Mouse (Mus musculus): ENCODE results near the gene Slc16a11.
"Not testable (repeated sequence)": the region's sequence is repeated elsewhere in the genome, so short reads cannot be mapped to it uniquely, and the experiment has no call there.

Slc16a11 gene

GRCm38 (mm10) chr11:70212423-70212822, at the start of gene Slc16a11:
Gene Slc16a11, plus strand, starts transcription at chr11:70212752.
- no peak for DNase-seq (ENCODE audit: low spot score)

- DNase-seq (ENCODE audit: low spot score) = no peak
Measured at GRCm38 (mm10) chr11:70165972-70166921, 46.3 kb upstream of the Slc16a11 start.

DNA sequence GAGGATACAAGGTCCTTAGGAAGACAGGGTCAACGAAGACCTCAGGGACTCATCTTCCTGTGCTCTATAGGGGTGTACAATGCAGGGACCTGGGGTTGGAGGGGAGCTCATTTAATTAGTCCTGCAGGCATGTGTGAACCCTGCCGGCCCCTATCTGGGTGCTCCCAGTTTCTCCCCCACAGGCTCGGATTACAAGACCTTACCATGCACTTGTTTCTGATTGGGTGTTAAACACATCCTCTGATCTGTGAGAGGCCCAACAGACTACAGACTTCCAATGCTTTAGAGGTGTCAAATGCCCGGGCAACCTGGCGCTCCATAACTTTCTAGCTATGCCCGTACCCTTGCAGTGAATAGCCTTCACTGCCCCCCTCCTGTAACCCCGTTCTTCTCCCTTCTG, 44.4 kb upstream of the Slc16a11 start:
- DNase-seq (ENCODE audit: low spot score) = no peak

- not testable (repeated sequence) for DNase-seq (ENCODE audit: low spot score)
Measured at GRCm38 (mm10) chr11:70169471-70169870, 43.1 kb upstream of the Slc16a11 start.

DNA sequence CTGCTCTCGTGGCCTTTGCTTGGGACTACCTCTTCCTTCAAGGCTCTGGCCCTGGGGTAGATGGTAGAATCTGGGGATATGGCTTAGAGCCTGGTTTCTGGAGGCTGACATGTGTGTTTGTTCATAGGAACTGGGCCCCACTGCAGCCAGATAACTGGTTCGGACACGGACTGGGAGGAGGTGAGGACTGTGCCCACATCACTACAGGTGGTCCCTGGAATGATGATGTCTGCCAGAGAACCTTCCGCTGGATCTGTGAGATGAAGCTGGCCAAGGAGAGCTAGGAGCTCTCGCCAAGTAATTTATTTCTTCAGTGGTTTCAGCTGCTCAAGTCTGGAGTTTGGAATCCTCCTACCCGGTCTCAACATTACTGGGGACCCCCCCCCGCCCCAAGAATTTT, 42.3 kb upstream of the Slc16a11 start:
- DNase-seq (ENCODE audit: low spot score) = no peak

GRCm38 (mm10) chr11:70171181-70171580, 41.4 kb upstream of the Slc16a11 start:
- DNase-seq (ENCODE audit: low spot score) = no peak

GRCm38 (mm10) chr11:70171847-70172246, 40.7 kb upstream of the Slc16a11 start:
- no peak for DNase-seq (ENCODE audit: low spot score)

DNA sequence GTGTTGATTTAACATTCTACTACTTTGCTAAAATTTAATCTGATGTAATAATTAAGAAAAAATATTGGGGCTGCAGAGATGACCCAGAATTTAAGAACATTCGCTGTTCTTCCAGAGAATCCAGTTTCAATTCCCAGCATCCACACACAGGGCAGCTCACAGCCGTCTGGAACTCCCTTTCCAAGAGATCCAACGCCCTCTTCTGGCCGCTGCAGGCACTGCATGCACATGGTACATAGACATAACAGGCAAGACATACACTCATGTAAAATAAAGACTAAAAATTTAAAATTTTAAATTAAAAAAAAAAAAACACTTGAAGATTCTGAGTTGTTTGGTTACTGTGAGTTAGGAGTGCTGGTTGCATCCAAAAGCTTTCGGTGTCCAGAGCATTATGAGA, 40.3 kb upstream of the Slc16a11 start:
- DNase-seq (ENCODE audit: low spot score) = peak; percentile 69

GRCm38 (mm10) chr11:70174491-70174890, 38.1 kb upstream of the Slc16a11 start:
- DNase-seq (ENCODE audit: low spot score) = no peak

- peak; percentile 64 for DNase-seq (ENCODE audit: low spot score)
Measured at GRCm38 (mm10) chr11:70177647-70178046, 34.9 kb upstream of the Slc16a11 start.

- peak; percentile 29 for DNase-seq (ENCODE audit: low spot score)
Measured at GRCm38 (mm10) chr11:70178311-70178710, 34.2 kb upstream of the Slc16a11 start.

- peak; percentile 37 for DNase-seq (ENCODE audit: low spot score)
Measured at GRCm38 (mm10) chr11:70178756-70179155, 33.8 kb upstream of the Slc16a11 start.

DNA sequence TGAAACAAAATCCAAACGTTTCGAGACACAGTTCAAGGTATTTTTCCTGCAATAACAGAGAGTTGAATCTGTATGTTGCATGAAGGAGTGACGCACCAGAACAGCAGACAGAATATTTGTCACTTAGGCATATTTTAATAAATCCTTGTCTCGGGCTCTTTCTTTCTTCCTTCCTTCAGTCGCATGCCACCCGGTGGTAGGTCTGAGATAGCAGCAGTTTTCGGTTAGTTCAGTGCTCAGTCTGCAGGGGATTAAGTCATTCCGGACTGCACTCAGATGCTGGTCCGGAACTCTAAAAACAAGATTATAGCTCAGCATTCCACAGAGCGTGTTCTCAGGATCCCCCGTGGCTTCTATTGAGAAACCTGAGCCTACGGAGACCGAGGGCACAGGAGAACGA, 33.2 kb upstream of the Slc16a11 start:
- peak; percentile 57 for DNase-seq (ENCODE audit: low spot score)

- DNase-seq (ENCODE audit: low spot score) = no peak
Measured at GRCm38 (mm10) chr11:70180496-70180895, 32.1 kb upstream of the Slc16a11 start.

DNA sequence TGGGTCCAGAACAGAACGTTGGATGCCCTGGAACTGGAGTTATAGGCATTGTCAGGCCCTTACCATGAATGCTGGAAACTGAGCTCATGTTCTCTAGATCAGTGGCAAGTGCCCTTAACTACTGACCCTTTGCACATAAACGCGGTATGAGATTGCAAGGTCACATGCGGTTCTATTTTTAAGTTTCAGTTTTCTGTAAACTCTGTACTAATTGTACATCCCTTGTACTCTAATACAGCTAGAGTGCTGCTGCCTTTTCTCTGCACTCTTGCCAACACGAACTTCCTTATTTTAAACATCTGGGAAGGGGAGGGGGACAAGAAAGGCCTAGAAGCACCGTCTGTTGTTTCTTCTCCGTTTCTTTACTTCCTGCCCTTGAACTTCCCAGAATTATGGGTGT, 27.4 kb upstream of the Slc16a11 start:
- no peak for DNase-seq (ENCODE audit: low spot score)

DNA sequence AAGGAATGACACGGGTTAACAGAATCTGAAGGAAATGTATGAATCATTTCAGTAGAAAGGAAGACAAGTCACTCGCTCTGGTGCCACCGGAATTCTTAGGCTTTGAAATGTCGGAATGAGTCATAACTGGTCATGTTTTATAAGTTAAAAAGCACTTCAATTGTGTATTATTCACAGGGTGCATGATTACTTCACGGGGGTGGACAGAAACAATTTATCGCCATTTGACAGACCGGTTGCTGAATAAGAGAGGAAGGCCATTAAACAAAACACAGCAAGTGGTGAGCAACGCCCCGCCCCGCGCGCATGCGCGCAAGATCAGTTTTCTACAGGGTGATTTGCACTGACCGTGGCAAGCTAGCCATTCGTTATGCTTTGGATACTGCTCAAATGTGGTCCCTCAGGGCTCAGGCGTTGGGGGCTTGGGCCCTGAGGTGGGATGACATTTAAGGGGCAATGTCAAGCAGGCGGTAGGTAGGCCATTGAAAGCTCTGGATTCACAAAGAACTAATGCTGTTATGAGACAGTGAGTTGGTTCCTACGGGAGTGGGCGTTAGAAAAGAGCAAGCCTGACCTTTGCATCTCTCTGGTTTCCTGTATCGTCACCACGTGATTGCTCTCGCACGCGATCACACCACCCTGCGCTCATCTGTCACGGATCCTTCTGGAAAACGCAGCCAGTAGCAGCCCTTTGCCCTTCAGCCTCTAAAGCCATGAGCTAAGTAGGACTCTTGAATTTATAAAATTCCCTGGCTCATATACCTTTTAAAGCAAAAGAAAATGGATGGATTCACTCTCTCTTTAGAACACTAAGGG, 23.0 kb upstream of the Slc16a11 start:
- DNase-seq (ENCODE audit: low spot score) = no peak

- DNase-seq (ENCODE audit: low spot score) = no peak
Measured at GRCm38 (mm10) chr11:70191188-70191587, 21.4 kb upstream of the Slc16a11 start.

GRCm38 (mm10) chr11:70192157-70192556, 20.4 kb upstream of the Slc16a11 start:
- DNase-seq (ENCODE audit: low spot score) = no peak

DNA sequence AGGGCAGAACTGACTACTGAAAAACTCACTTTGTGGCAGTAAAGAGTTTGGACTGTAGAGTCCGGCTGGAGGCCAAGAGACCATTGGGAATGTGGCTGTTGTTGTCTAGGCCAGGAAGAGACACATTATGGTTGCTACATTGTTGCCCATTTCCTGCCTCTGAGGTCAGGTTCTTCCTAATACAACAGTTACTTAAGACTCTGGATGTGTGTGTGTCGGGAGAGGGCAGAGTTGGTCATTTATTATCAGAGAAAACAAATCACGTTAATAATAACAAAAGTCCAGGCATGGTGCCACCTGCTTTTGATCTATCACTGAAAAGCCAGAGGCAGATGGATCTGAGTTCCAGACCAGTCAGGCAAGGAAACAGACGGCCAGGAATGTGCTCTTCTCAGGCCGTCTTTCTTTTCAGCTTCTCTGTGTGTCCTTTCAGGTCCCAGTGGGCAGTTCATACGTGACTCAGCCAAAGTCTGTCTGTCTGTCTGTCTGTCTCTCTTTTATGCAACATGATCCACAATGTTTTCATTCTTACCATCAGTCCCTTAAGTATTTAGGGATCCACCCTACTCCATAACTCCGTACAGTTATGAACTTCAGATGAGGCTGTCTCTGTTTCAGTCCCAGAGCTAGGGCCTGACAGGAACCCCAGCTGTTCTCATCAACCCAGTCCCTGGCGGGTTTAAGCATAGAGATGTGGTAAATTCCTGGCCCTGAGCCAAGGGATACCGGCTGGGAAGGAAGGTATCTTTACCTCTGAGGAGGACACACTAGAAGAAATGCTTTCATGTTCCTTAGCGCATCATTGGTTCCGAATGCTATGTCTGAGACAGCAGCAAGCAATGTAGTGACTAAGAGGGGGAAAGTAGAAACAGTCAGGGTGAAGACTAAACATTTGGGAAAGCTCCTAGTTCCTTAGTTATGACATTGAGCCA, 18.9 kb upstream of the Slc16a11 start:
- DNase-seq (ENCODE audit: low spot score) = no peak

GRCm38 (mm10) chr11:70198332-70198731, 14.2 kb upstream of the Slc16a11 start:
- no peak for DNase-seq (ENCODE audit: low spot score)

DNA sequence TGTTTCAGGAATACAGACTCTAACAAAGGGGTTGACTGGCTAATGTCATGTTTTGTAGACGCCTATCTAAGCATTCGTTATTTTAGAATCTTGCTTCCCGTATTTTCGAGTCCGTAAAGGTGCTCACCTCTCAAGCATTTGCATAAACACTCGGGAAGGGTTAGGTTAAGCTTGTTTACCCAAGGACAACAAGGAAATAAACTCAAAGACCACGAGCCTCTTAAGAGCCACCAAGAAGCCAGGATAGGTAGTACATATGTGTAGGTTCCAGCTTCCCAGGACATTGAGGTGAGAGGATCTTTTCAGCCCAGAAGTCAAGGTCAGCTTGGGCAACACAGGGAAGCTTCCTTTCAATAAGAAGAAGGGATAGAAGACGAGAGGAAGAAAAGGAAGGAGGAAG, 13.4 kb upstream of the Slc16a11 start:
- no peak for DNase-seq (ENCODE audit: low spot score)

Data from testis, postnatal 10 days (tissue).